Mouse (Mus musculus) intestine, postnatal 0 days (tissue): ENCODE data around the gene 4932438A13Rik. TPM values are rescaled to one million over a fixed set of nuclear protein-coding genes. Genes with fewer than 3 reads are reported as not detected.
A peak's percentile ranks its signal among the peaks of the same experiment; 100 is the strongest.

Experiments
- ATAC-seq: fragments of 200-750 bp; cut with Nextera tagmentation; 2 replicates; pipeline ENCODE4 v1.8.0; 2017; ENCODE audit warnings: mild to moderate bottlenecking, moderate TSS enrichment, moderate library complexity
- H3K27ac ChIP-seq: fragments of 300-500 bp; sonication (generic); 2 replicates; pipeline ENCODE4 v1.5.1; 2014; ENCODE audit warnings: mild to moderate bottlenecking, low read depth, low read length, moderate library complexity
- H3K27me3 ChIP-seq: fragments of 300-500 bp; sonication (generic); replicated peaks from 2 replicates; pipeline ENCODE4 v1.6.1; 2014; ENCODE audit warnings: low read length, mixed read lengths; ENCODE audit not compliant: control insufficient read depth, insufficient read depth
- H3K36me3 ChIP-seq: fragments of 300-500 bp; sonication (generic); 2 replicates; pipeline ENCODE4 v1.6.1; 2014; ENCODE audit warnings: mild to moderate bottlenecking, moderate library complexity; ENCODE audit not compliant: control insufficient read depth, insufficient read depth
- H3K4me1 ChIP-seq: fragments of 300-500 bp; sonication (generic); replicated peaks from 2 replicates; pipeline ENCODE4 v1.6.1; 2014; ENCODE audit warnings: antibody characterized with exemption, low read length, mixed read lengths; ENCODE audit not compliant: control insufficient read depth, insufficient read depth
- H3K4me2 ChIP-seq: fragments of 300-500 bp; sonication (generic); replicated peaks from 2 replicates; pipeline ENCODE4 v1.6.1; 2014; ENCODE audit warnings: low read depth, mild to moderate bottlenecking, moderate library complexity
- H3K4me3 ChIP-seq: fragments of 300-500 bp; sonication (generic); 2 replicates; pipeline ENCODE4 v1.5.1; 2014; ENCODE audit warnings: low read depth, low read length
- H3K9ac ChIP-seq: fragments of 300-500 bp; sonication (generic); 2 replicates; pipeline ENCODE4 v1.6.1; 2014; ENCODE audit warnings: mild to moderate bottlenecking, low read depth, low read length
- H3K9me3 ChIP-seq: fragments of 300-500 bp; sonication (generic); 2 replicates; pipeline ENCODE4 v1.6.1; 2016; ENCODE audit warnings: mixed run types; ENCODE audit not compliant: control insufficient read depth
- CTCF ChIP-seq: sonication (generic); IDR thresholded peaks from 2 replicates; pipeline ENCODE4 v1.5.1; 2016; ENCODE audit warnings: low read depth, mild to moderate bottlenecking, control low read depth, antibody characterized with exemption, moderate library complexity
- WGBS: fragments of 180-500 bp; shearing (Covaris S2); extraction: QIAGEN DNeasy Blood & Tissue Kit; methylation state at CpG from one replicate; pipeline ENCODE4 v1.1.7; 2014; 5-methylcytosine and 5-hydroxymethylcytosine counted together
- polyA plus RNA-seq: library from polyadenylated mRNA; unstranded; fragments of >200 nt; fragmentation: Nextera tagmentation; extraction: Ambion mirVana; gene quantifications from 2 replicates; pipeline ENCODE4 v1.2.1, GENCODE M21; 2015

Gene 4932438A13Rik
- polyA plus RNA-seq, 1 experiment from 2014 or later, result 28.5 TPM

DNA sequence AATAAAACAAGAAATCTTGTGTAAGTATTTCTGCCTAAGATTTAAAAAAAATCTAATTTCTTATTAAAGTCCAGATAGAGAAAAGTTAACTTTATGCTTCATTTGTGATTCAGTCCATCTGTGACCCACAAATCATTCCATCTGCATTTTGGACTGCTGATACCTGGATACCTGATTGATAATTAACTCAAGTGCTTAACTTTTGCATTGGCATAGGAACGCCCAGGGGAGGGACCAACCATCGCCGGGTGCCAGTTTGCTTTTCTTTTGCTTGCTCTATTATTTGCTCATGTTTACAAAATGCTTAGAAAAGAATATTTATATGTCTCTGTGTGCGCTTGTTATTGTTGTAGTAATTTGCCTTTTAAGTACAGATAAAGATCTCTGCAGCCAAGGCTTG, 1.6 kb downstream of the 4932438A13Rik start:
- WGBS, result 57% methylated on average over 4 of the region's 4 CpGs
- Histone ChIP-seq H3K9me3 (no peaks in the 10 kb centered on the region), H3K4me1 (no peaks in the 10 kb centered on the region), H3K4me3 (no peak overlapping the region), H3K4me2 (no peak overlapping the region), H3K9ac (no peak overlapping the region), H3K36me3 (peaks cover 19% of the 10 kb centered on the region), H3K27me3 (no peaks in the 10 kb centered on the region), H3K27ac (no peak overlapping the region)
- no peak for ATAC-seq
- no peak for TF ChIP-seq CTCF

DNA sequence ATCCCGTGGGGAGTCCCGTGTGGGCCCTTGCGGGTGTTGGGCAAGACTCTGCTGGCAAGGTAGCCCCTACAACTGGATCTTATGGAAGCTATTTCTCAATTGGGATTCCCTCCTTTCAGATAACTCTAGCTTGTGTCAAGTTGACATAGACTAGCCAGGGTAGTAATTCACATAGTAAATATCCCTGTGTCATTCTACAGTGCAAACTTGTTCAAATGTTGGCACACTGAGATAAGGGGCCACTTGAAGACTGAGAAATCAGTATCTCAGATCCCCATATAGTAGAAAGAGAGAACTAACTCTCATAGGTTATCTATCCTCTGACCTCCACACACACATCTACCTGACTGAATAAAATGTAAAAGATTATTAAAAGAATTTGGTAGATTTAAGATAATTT, 42.5 kb downstream of the 4932438A13Rik start:
- Histone ChIP-seq H3K4me2 (no peak overlapping the region), H3K4me1 (no peaks in the 10 kb centered on the region), H3K4me3 (no peak overlapping the region), H3K27me3 (no peaks in the 10 kb centered on the region), H3K36me3 (peaks cover 18% of the 10 kb centered on the region), H3K9me3 (no peaks in the 10 kb centered on the region), H3K9ac (no peak overlapping the region), H3K27ac (no peak overlapping the region)
- 90% methylated on average over 3 of the region's 3 CpGs for WGBS
- no peak for TF ChIP-seq CTCF
- no peak for ATAC-seq

DNA sequence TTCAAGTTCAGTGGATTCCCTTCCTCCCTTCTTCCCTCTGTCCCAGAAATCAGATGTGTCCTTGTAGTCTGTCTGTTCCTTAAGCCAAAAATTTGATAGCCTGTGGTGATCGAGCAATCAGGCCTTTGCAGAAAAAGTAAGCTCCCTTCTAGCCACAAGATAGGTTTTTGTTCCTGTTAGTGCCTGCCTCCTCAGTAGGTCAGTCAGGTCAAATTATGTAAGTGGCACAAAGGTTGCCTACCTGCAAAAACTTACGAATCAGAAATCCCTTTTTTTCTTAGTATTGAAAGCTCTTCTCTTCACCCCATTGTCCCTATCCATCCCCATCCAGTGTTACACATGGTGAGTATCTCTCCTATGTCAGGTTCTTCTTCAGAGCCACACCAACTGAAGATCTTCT, 54.9 kb downstream of the 4932438A13Rik start:
- ATAC-seq, result no peak
- no peak overlapping the region for H3K9ac ChIP-seq
- TF ChIP-seq CTCF, result no peak
- H3K36me3 ChIP-seq, result peaks cover 19% of the 10 kb centered on the region
- no peaks in the 10 kb centered on the region for H3K27me3 ChIP-seq
- H3K4me3 ChIP-seq, result no peak overlapping the region
- 80% methylated on average over 2 of the region's 2 CpGs for WGBS
- no peak overlapping the region for H3K27ac ChIP-seq
- no peaks in the 10 kb centered on the region for H3K4me1 ChIP-seq
- H3K9me3 ChIP-seq, result no peaks in the 10 kb centered on the region
- H3K4me2 ChIP-seq, result no peak overlapping the region

DNA sequence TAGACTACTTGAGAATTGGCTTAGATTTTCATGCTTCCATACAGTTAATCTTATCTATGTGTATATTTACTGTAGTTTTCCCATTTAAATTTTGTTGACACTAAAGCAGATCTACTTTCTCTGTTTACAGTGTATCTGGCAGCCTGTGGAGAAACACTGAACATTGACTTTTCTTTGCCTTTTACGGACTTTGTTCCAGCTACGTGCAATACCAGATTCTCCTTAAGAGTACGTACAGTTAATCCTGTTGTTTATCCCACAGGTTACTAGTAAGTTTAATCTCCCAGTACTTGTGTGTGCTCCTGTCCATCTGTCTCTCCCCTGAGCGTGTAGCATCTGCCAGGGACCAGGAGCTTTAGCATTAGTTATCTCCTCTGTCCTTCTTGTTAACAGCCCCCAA, 55.4 kb downstream of the 4932438A13Rik start:
- Histone ChIP-seq H3K9ac (no peak overlapping the region), H3K27ac (no peak overlapping the region), H3K36me3 (peaks cover 19% of the 10 kb centered on the region), H3K4me2 (no peak overlapping the region), H3K4me3 (no peak overlapping the region), H3K4me1 (no peaks in the 10 kb centered on the region), H3K9me3 (no peaks in the 10 kb centered on the region), H3K27me3 (no peaks in the 10 kb centered on the region)
- 61% methylated on average over 4 of the region's 4 CpGs for WGBS
- ATAC-seq, result no peak
- TF ChIP-seq CTCF, result no peak

DNA sequence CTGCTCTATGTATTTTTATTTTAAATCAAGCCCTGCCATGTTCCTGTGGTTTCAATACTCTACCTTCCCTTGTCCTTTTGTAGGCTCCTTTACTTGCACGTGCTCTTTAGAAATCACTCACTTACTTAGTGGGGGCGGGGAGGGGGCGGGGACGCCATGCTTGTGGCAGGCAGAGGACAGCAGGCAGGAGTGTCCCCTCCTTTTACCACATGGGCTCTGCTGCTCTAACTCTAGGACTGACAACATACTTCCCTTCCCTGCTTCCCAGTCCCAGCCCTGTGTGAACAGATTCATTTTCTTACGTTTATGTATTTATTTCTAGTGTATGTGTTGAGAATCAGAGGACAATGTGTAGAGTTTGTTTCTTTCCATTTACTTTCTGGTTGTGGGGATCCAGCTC, 78.7 kb downstream of the 4932438A13Rik start:
- no peaks in the 10 kb centered on the region for H3K27me3 ChIP-seq
- peaks cover 10% of the 10 kb centered on the region for H3K36me3 ChIP-seq
- H3K9ac ChIP-seq, result no peak overlapping the region
- H3K4me3 ChIP-seq, result no peak overlapping the region
- 38% methylated on average over 5 of the region's 5 CpGs for WGBS
- H3K9me3 ChIP-seq, result no peaks in the 10 kb centered on the region
- no peaks in the 10 kb centered on the region for H3K4me1 ChIP-seq
- TF ChIP-seq CTCF, result no peak
- H3K4me2 ChIP-seq, result peak overlapping the region; percentile 30; the same call in 1 of the 2 replicates
- no peak overlapping the region; the same call in 1 of the 2 replicates for H3K27ac ChIP-seq
- no peak for ATAC-seq

DNA sequence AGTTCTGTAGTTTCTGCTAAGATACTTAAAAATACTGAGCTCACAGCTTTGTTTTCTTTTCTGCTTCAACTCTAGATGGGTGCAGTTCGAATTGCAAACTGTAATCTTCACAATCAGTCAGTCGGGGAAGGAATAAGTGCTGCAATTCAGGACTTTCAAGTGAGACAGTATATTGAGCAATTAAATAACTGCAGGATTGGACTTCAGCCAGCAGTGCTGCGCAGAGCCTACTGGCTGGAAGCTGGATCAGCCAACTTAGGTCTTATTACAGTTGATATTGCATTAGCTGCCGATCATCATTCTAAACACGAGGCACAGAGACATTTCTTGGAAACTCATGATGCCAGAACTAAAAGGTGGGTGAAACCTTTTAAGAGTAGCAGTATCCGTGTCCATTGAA, 79.2 kb downstream of the 4932438A13Rik start:
- H3K4me1 ChIP-seq, result no peaks in the 10 kb centered on the region

DNA sequence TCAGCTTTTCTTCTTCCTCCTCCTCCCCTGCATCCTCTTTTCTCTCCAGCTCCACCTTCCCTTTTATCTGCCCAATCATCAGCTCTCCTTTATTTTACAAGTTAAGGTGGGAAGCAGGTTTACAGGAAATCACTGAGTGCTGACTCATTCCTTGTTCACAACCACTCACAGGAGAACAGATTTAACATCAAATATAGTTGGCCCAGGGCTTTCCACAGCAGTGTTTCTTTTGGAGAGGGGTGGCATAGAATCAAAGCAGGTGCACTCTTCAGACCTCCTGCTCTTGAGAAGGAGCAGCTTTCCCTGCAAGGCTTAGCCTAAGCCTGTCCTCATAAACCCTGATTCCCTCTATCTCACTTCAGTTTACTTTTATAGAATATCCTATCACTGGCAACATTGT, 80.8 kb downstream of the 4932438A13Rik start:
- H3K27me3 ChIP-seq, result no peaks in the 10 kb centered on the region
- no peaks in the 10 kb centered on the region for H3K4me1 ChIP-seq
- H3K9ac ChIP-seq, result no peak overlapping the region
- no peak overlapping the region for H3K4me2 ChIP-seq
- no peak for TF ChIP-seq CTCF
- H3K27ac ChIP-seq, result no peak overlapping the region
- no peak for ATAC-seq
- H3K9me3 ChIP-seq, result no peaks in the 10 kb centered on the region
- H3K36me3 ChIP-seq, result peaks cover 17% of the 10 kb centered on the region
- H3K4me3 ChIP-seq, result no peak overlapping the region

More for the DNA sequence above, 79.2 kb downstream of the 4932438A13Rik start:
- Histone ChIP-seq H3K4me2 (no peak overlapping the region), H3K27ac (no peak overlapping the region), H3K9ac (no peak overlapping the region), H3K9me3 (no peaks in the 10 kb centered on the region), H3K36me3 (peaks cover 7% of the 10 kb centered on the region), H3K27me3 (no peaks in the 10 kb centered on the region), H3K4me3 (no peak overlapping the region)
- WGBS, result 28% methylated on average over 6 of the region's 6 CpGs
- no peak for TF ChIP-seq CTCF
- ATAC-seq, result peak; percentile 77
